Mouse (Mus musculus) MN1 (cell line): ENCODE measurements around the gene Cct5.
A peak's percentile ranks its signal among the peaks of the same experiment; 100 is the strongest.

ENCODE experiments used
- DNase-seq: peaks from one replicate; pipeline ENCODE4 v3.0.0-alpha.2; 2016; ENCODE audit warnings: low spot score

Gene Cct5

GRCm38 (mm10) chr15:31601646-31602374, at the start of gene Cct5, which contains the start of gene Fam173b:
Cct5 (minus strand) TSS chr15:31601804.
Fam173b (plus strand) TSS chr15:31601852.
- DNase-seq, result peak; percentile 100

GRCm38 (mm10) chr15:31650821-31651220, 49.2 kb upstream of the Cct5 start:
- no peak for DNase-seq

DNA sequence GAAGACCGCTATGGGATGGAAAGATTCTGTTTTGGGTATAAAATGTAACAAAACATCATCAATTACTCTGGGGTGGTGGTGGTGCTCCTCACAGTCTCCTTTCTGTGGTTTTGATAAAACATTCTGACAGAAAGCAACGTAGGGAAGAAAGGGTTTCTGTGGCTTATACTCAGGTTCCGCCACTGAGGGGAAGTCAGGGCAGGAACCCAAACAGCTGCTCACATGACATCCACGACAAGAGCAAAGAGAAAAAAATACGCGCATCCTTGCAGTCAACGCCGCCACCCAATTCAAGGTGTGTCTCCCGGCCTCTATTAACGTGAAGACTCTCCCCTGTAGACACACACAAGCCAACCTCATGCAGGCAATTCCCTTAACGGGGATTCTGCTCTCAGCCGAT, 48.1 kb upstream of the Cct5 start:
- no peak for DNase-seq

DNA sequence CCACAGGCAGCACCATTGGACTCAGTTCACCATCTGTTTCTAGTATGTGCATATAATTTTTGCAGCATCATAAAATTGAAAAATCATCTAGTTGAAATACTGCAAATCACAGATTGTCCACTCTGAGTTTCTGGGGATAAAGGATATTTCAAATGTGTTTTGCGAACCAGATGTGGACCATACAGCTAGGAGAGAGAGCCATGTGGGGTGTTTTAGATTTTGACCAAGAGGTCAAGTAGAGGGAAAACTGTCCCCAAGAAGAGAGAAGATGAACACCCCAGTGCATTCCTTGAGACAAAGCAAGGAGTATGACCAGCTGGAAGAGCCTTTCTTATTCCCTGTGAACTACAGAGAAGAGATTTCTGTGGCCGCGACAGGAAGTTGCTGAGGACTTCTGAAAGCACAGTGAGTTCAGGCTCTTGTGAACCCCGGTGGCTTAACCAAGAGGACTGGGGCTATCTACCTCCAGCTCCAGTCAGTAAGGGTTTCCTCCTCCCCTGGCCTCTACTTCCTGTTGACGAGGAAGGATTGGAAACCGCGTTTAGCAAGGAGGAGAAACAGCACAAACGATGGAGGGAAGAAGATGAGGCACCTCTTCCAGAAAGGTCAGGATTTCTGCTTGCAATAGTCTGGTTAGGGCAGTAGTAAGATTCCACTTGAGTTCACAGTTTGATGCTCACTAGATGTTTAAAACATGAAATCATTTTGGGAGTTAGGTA, 46.4 kb upstream of the Cct5 start:
- DNase-seq, result no peak

DNA sequence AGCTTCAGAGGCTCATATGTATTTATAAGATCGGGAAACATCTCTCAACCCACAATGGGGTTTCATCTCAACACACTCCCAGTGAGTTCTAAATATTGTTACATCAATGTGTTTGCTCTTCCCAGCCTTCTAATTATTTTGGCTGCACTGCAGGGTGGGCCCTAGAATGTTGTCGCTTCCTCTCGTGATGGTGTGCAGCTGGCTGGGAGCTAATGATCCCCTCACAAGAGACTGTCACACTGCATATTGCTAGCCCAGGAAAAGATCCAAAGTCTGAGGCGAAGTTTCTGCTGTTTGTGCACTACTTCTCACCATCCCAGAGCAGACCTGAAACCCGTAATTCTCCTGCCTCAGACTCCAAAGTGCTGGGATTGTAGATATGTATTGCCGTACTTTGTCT, 45.6 kb upstream of the Cct5 start:
- DNase-seq, result no peak

DNA sequence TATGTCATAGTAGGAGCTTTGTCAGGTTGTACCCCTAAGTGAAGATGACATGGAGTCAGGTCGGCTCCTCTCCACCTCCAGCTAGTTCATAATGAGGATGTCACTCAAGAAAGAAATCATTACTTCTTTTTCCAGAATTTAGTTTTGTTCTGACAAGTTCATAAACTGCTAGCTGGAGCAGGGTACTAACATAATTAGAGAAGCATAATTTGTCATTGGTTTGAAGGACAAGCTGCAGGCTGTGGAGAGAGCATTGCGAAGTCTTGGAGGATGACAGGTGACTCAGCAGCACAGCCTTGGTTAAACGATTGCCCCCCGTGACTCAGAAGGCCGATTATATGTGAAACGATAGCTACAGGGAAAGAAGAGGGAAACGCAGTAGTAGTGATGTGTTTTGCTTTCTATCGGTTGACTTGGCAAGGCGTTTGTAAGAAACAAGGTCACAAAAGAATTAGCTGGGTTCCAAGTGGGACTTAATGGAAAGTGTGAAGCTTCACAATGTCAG, 34.5 kb upstream of the Cct5 start:
- no peak for DNase-seq

DNA sequence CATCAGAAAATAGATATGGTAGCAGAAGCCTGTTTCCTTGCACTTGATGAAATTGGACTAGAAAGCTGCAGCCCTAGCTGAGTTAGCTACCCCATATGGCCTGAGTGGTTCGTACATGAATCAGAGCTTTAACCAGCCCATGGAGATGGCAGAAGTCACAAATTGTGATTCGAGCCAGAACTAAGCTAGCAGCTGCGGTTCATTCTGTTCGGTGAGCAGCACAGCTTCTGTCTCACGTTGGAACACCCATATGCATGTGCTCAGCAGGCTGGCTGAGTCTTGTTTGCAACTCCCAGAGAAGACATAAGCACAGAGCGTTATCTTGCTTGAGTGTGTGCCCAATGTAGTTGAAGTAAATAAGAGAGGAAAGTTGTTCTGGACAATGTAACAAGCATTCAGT, 33.0 kb upstream of the Cct5 start:
- no peak for DNase-seq

DNA sequence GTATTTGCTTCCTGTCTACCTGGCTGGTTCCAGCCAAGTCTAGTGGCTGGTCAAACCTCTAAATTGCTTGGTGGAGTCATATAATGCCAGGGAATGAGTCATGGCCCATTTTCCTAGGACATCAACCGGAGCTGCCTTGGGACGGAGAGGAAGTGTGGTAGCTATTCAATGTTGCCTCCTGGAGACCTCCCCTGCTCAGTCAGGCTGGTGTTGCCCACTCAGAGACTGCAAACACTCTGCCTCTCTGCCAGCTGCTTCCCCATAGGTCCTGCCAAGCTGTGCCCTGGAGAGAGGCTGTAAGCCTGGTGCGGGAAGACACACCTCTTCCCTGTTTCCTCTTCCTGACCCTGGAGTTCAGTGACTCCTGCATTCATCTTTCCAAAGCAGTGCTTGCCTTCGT, 30.9 kb upstream of the Cct5 start:
- no peak for DNase-seq

- no peak for DNase-seq
Measured at GRCm38 (mm10) chr15:31631396-31631858, 29.8 kb upstream of the Cct5 start.

GRCm38 (mm10) chr15:31629556-31629955, 28.0 kb upstream of the Cct5 start:
- DNase-seq, result no peak

DNA sequence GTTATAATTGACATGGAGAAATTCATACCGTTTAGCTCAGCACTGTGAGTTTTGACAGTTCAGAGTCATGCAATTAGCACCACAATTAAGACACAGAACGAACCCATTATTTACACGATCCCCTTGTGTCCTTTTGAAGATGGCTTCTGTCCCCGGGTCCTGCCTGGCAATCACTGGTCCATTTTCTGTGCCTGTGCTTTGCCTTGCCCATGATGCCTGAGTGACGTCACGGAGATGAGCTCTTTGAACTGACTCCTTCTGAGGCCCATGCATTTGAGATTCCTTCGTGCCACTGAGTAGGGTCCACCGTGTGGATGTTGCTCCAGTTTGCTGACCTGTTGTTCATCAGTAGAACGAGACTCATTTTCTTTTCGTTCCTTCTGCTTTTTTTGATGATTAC, 26.6 kb upstream of the Cct5 start:
- no peak for DNase-seq

GRCm38 (mm10) chr15:31627277-31628154, 25.9 kb upstream of the Cct5 start:
- DNase-seq, result peak; percentile 23

GRCm38 (mm10) chr15:31619521-31619920, 17.9 kb upstream of the Cct5 start:
- no peak for DNase-seq

- DNase-seq, result no peak
Measured at GRCm38 (mm10) chr15:31617261-31617660, 15.7 kb upstream of the Cct5 start.

- DNase-seq, result no peak
Measured at GRCm38 (mm10) chr15:31614666-31615065, 13.1 kb upstream of the Cct5 start.

DNA sequence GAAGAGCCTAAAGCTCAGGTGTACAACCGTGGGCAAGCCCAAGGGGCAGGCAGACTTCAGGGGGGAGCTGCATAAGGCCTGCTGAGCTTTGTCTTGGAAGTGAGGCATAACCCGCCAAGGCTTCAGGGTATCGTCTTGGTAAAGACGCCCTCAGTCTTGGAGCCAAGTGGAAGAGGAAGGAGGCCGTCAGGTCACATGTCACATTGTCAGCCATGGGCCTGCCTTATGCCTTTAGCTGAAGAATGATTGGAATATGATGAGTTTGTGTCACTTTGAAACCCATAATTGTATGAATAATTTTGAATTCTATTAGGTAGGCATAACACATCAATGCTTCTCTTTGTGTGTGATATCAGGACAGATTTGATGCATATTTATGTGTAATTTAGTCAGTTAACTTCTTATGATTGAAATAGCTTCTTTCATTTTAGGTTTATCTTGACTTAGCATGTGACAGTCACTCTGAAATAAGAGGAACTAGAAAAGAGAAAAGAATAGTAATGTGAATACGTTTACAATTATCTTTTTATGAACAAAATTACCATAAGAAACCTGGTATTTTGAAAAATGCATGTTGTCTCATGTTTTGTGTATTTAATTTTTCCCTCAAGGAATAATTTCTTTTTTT, 12.3 kb upstream of the Cct5 start:
- DNase-seq, result no peak

- no peak for DNase-seq
Measured at GRCm38 (mm10) chr15:31611976-31612375, 10.4 kb upstream of the Cct5 start.

GRCm38 (mm10) chr15:31611027-31611426, 9.4 kb upstream of the Cct5 start:
- peak; percentile 40 for DNase-seq

DNA sequence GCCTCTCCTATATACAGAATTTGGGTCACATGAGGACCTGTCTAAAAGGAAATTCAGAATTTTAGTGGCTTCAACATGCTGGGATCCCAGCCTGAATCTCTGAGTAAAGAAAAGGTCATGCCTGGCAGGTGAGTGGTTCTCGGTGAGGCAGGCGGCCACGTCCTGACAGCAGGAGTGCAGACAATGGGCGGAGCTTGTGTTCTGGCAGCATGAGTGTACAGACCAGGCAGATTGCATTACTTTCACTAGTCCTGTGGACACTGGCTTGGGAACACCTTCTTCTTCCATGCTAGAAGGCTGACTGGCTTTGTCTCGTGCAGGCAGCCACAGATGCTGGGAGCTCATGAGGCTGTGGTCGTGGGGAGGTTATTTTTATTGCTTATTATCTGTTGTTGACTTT, 5.2 kb upstream of the Cct5 start:
- no peak for DNase-seq

DNA sequence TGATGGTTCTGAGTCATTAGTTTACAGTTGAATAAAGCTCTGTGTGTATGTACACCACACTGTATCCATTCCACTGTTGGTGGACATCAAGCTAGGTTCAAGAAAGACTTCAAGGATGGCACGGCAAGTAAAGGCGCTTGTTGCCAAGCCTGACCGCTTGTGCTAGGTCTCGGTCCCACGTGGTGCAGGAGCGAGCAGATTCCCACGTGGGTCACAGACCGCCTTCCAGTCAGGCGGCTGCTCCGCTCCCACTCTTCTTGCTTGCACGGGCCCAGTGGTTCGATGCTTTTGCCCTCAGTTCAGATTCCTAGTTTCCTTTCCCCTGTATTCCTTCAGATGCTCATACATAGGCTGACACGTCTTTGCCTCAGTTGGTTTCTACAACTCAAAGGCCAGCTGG, 1.5 kb upstream of the Cct5 start:
- DNase-seq, result no peak

DNA sequence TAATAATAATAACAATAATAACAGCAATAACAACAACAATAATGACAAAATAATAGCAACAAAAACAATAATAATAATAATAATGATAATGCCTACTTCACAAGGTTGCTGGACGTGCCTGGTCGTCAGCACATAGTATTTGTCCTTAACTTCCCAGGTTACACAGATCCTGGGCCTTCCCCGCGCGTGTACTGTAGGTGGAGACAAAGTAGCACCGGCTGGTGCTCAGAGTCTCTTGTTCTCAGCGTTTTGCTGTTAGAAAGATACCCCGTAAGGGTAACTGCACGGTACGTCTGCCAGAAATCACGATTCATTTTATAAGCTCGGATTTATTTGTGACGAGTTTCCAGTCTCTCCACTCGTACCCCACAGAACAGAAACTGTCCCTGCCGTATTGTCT, 822 bp upstream of the Cct5 start:
- DNase-seq, result peak; percentile 89

DNA sequence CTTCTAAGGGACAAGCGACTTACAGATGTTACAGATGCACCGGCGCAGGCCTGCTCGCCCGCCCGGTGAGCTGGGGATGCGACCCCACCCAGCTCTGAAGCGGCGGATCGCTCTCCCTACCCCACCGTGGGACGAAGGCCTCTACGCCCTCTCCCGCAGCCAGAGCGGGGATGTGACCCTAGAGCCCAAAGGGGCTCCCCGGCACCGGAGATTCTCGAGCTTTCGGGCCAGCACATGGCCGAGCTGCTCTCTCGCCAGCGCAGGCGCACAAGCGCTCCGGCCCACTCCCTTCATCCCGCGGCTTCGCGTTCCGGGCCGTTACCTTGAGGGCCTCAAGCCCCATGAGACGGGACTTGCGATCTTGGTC, 342 bp downstream of the Cct5 start:
- DNase-seq, result no peak
